Comparison of ENCODE assay signal across 18 mouse cellular contexts in the genomic region with DNA sequence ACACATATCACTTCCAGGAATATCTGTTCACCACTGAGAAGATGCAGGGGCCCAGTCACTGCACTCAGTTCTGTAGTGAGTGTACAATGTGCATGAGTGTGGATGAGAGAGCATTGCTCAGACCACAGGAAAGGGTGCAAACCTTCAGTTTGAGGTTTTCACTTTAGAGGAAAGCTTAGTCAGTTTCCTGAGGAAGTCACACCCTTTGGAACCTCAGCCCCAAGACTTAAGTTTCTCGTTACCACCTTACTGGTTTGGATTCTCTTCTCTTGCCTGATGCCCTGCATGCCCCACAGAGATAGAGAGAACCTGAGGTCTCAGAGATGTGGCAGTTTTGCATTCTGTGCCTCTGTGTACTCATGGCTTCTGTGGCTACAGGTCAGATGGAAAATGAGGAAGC. TPM values are rescaled to one million over a fixed set of nuclear protein-coding genes. Genes with fewer than 3 reads are reported as not detected.
DNase-seq lines count a peak whose midpoint lies in the region; ATAC-seq and TF ChIP-seq lines count a peak whose summit lies in the region.
"Had no signal": no experiment of that assay in that cellular context is flagged by ENCODE, and none has a peak within 500 bp of the region (broad histone marks: within the 10 kb centered on the region; RNA-seq: fewer than 3 reads in every experiment).

No protein-coding gene starts in this region.

- no peak overlapping the region for H3K4me3 ChIP-seq in G1E (ENCODE audit: low read depth, low read length)
- no peak overlapping the region for H3K4me3 ChIP-seq in liver, postnatal 0 days (ENCODE audit: low read depth, low read length)
- H3K4me3 ChIP-seq: forebrain, embryonic 15.5 days; layer of hippocampus, adult 2 months had no signal

- H3K27me3 ChIP-seq in G1E (ENCODE audit: insufficient read depth, low read length) = no peaks in the 10 kb centered on the region
- H3K27me3 ChIP-seq in liver, postnatal 0 days (ENCODE audit: insufficient read depth, low read length) = no peaks in the 10 kb centered on the region
- H3K27me3 ChIP-seq: forebrain, embryonic 15.5 days had no signal

- peak overlapping the region; percentile 82 for H3K27ac ChIP-seq in liver, postnatal 0 days (ENCODE audit: low read depth)
- H3K27ac ChIP-seq: forebrain, embryonic 15.5 days; layer of hippocampus, adult 2 months had no signal

- TF ChIP-seq EP300 in liver, postnatal 0 days (IDR thresholded peaks at IDR 0.05; ENCODE audit: low read depth) = no peak

- H3K4me1 ChIP-seq in G1E (ENCODE audit: insufficient read depth, low read depth, low read length) = no peaks in the 10 kb centered on the region
- no peaks in the 10 kb centered on the region; the same call in 1 of the 2 replicates for H3K4me1 ChIP-seq in liver, postnatal 0 days (ENCODE audit: insufficient read depth)
- H3K4me1 ChIP-seq: forebrain, embryonic 15.5 days had no signal

- H3K9ac ChIP-seq in liver, postnatal 0 days (replicated peaks) = no peak overlapping the region
- H3K9ac ChIP-seq: forebrain, embryonic 15.5 days had no signal

- H3K9me3 ChIP-seq in G1E (replicated peaks) = no peaks in the 10 kb centered on the region
- no peaks in the 10 kb centered on the region for H3K9me3 ChIP-seq in liver, postnatal 0 days (ENCODE audit: low read length)
- H3K9me3 ChIP-seq: forebrain, embryonic 15.5 days had no signal

- TF ChIP-seq CTCF in G1E (IDR thresholded peaks at IDR 0.05; ENCODE audit: low read depth, low read length) = no peak
- TF ChIP-seq CTCF in liver, postnatal 0 days (IDR thresholded peaks at IDR 0.05; ENCODE audit: low read depth) = no peak

- WGBS in liver, postnatal 0 days (ENCODE audit: insufficient replicate concordance) = 20% methylated on average over 1 of the region's 1 CpGs

- no peaks in the 10 kb centered on the region for H3K36me3 ChIP-seq in G1E (replicated peaks)
- no peaks in the 10 kb centered on the region for H3K36me3 ChIP-seq in liver, postnatal 0 days (replicated peaks; ENCODE audit: insufficient read depth, low read length)
- H3K36me3 ChIP-seq: forebrain, embryonic 15.5 days had no signal

- ATAC-seq in G1E (ENCODE audit: extremely low read depth, insufficient number of reproducible peaks, low FRiP score, poor library complexity, severe bottlenecking) = 0 out of 2 replicates have a peak, but pooled peaks have one; percentile 28
- peak; percentile 89 for ATAC-seq in common myeloid progenitor, adult 5-6 weeks (replicated peaks; ENCODE audit: low read depth, poor library complexity, severe bottlenecking)
- ATAC-seq in liver, postnatal 0 days = peak; percentile 76
- no peak for ATAC-seq in erythroid progenitor cell, adult 5-6 weeks (replicated peaks; ENCODE audit: low FRiP score, poor library complexity, severe bottlenecking)
- ATAC-seq: forebrain, embryonic 15.5 days had no signal

- no peak for DNase-seq in G1E (ENCODE audit: low spot score)
- no peak for DNase-seq in liver, postnatal 0 days
- peak; percentile 25 for DNase-seq in thymus, postnatal 14 days
- DNase-seq in gastrocnemius, adult 8-10 months (ENCODE audit: low spot score in 2 of 2) = no peak
- DNase-seq in urinary bladder, postnatal 10 days (ENCODE audit: low spot score) = no peak
- DNase-seq: adrenal gland, postnatal 10 days; cerebellum, adult 18-20 months; gastrocnemius, postnatal 36 days; heart, postnatal 4 days; kidney, adult 18-20 months; lung, postnatal 4 days had no signal

- no peak overlapping the region for H3K4me2 ChIP-seq in liver, postnatal 0 days (ENCODE audit: low read depth, low read length)
- H3K4me2 ChIP-seq: forebrain, embryonic 15.5 days had no signal

RNA-seq across cellular contexts. Expression of gene Moxd2, which starts 3.7 kb away (rescaled TPM):
- total RNA-seq in G1E (2014; fragmentation: Nextera tagmentation) (not detected in 2 replicates), G1E (2017) (not detected in 2 replicates)
- polyA plus RNA-seq in G1E (2012) = not detected in 2 replicates
- total RNA-seq in common myeloid progenitor, adult 5-6 weeks (2017) = not detected in 2 replicates
- polyA plus RNA-seq in liver, postnatal 0 days (2015; fragmentation: Nextera tagmentation; extraction: Ambion mirVana) = not detected in 2 replicates
- total RNA-seq in gastrocnemius, adult 8-10 months (2022) = not detected
- total RNA-seq in erythroid progenitor cell, adult 5-6 weeks (2015; ENCODE audit: low replicate concordance) = not detected in 2 replicates
- total RNA-seq in erythroid progenitor cell, adult 5-6 weeks (2017; ENCODE audit: low replicate concordance) = not detected in 2 replicates
- total RNA-seq: adrenal gland, postnatal 10 days; gastrocnemius, postnatal 36 days; heart, postnatal 4 days; layer of hippocampus, adult 2 months; left cerebral cortex, postnatal 36 days had no signal
- polyA plus RNA-seq: embryonic facial prominence, embryonic 11.5 days; forebrain, embryonic 15.5 days; neural tube, embryonic 11.5 days had no signal

RNA-seq across cellular contexts. Expression of gene Prss58, which starts 9.2 kb away (rescaled TPM):
- not detected in 2 replicates for total RNA-seq in G1E (2014; fragmentation: Nextera tagmentation)
- total RNA-seq in G1E (2017) = not detected in 2 replicates
- not detected in 2 replicates for polyA plus RNA-seq in G1E (2012)
- not detected in 2 replicates for total RNA-seq in common myeloid progenitor, adult 5-6 weeks (2017)
- polyA plus RNA-seq in liver, postnatal 0 days (2015; fragmentation: Nextera tagmentation; extraction: Ambion mirVana) = not detected in 2 replicates
- total RNA-seq in gastrocnemius, adult 8-10 months (2022) = not detected
- total RNA-seq in erythroid progenitor cell, adult 5-6 weeks (2015; ENCODE audit: low replicate concordance) = not detected in 2 replicates
- total RNA-seq in erythroid progenitor cell, adult 5-6 weeks (2017; ENCODE audit: low replicate concordance) = not detected in 2 replicates
- total RNA-seq: adrenal gland, postnatal 10 days; gastrocnemius, postnatal 36 days; heart, postnatal 4 days; layer of hippocampus, adult 2 months; left cerebral cortex, postnatal 36 days had no signal
- polyA plus RNA-seq: embryonic facial prominence, embryonic 11.5 days; forebrain, embryonic 15.5 days; neural tube, embryonic 11.5 days had no signal

RNA-seq across cellular contexts. Expression of gene 1700074P13Rik, which starts 49.4 kb away (rescaled TPM):
- total RNA-seq in G1E (2014; fragmentation: Nextera tagmentation) = not detected in 2 replicates
- total RNA-seq in G1E (2017) = 0.44 TPM in 1 of 2 replicates, not detected in the other
- polyA plus RNA-seq in G1E (2012) = not detected in 2 replicates
- not detected in 2 replicates for total RNA-seq in common myeloid progenitor, adult 5-6 weeks (2017)
- polyA plus RNA-seq in liver, postnatal 0 days (2015; fragmentation: Nextera tagmentation; extraction: Ambion mirVana) = not detected in 2 replicates
- not detected for total RNA-seq in gastrocnemius, adult 8-10 months (2022)
- total RNA-seq in erythroid progenitor cell, adult 5-6 weeks (2015; ENCODE audit: low replicate concordance) = not detected in 2 replicates
- not detected in 2 replicates for total RNA-seq in erythroid progenitor cell, adult 5-6 weeks (2017; ENCODE audit: low replicate concordance)
- total RNA-seq: adrenal gland, postnatal 10 days; gastrocnemius, postnatal 36 days; heart, postnatal 4 days; layer of hippocampus, adult 2 months; left cerebral cortex, postnatal 36 days had no signal
- polyA plus RNA-seq: embryonic facial prominence, embryonic 11.5 days; forebrain, embryonic 15.5 days; neural tube, embryonic 11.5 days had no signal
